Mouse (Mus musculus) layer of hippocampus, adult 18-20 months (tissue): ENCODE results near the gene Fabp1. TPM values are rescaled to one million over a fixed set of nuclear protein-coding genes. Genes with fewer than 3 reads are reported as not detected.

Experiments
- total RNA-seq, 2 experiments: library from RNA; stranded (reverse); gene quantifications; 2 replicates each; pipeline ENCODE4 v1.2.3; 2021

Gene Fabp1
- total RNA-seq, 2 experiments from 2014 or later: not detected

Other genes with a start within 250 kb of the Fabp1 start
- gene Foxi3, start 243.3 kb upstream of the Fabp1 start, total RNA-seq: not detected
- gene Thnsl2, start 55.4 kb upstream of the Fabp1 start, total RNA-seq: 1 to 10 TPM; 4.1 to 4.9 TPM
- gene Krcc1, start 71.8 kb downstream of the Fabp1 start, total RNA-seq: 10 to 100 TPM; 16.2 to 17.3 TPM
- under 1 TPM; 0.58 to 0.94 TPM for gene Smyd1, start 122.4 kb downstream of the Fabp1 start, total RNA-seq
- gene Cd8b1, start 123.0 kb downstream of the Fabp1 start, total RNA-seq: not detected
- gene Cd8a, start 173.6 kb downstream of the Fabp1 start, total RNA-seq: not detected
- 10 to 100 TPM; 87.7 to 92.0 TPM for gene Rmnd5a, start 240.8 kb downstream of the Fabp1 start, total RNA-seq